Mouse (Mus musculus): Measurements from ENCODE around the gene Zfp974. TPM values are rescaled to one million over a fixed set of nuclear protein-coding genes. Genes with fewer than 3 reads are reported as not detected.

Gene Zfp974
- polyA plus RNA-seq (2014; fragmentation: Illumina TruSeq; extraction: RNeasy Lipid Tissue Mini Kit (QIAGEN cat#74804); ENCODE audit: low read depth, low replicate concordance), result 23.0 TPM

DNA sequence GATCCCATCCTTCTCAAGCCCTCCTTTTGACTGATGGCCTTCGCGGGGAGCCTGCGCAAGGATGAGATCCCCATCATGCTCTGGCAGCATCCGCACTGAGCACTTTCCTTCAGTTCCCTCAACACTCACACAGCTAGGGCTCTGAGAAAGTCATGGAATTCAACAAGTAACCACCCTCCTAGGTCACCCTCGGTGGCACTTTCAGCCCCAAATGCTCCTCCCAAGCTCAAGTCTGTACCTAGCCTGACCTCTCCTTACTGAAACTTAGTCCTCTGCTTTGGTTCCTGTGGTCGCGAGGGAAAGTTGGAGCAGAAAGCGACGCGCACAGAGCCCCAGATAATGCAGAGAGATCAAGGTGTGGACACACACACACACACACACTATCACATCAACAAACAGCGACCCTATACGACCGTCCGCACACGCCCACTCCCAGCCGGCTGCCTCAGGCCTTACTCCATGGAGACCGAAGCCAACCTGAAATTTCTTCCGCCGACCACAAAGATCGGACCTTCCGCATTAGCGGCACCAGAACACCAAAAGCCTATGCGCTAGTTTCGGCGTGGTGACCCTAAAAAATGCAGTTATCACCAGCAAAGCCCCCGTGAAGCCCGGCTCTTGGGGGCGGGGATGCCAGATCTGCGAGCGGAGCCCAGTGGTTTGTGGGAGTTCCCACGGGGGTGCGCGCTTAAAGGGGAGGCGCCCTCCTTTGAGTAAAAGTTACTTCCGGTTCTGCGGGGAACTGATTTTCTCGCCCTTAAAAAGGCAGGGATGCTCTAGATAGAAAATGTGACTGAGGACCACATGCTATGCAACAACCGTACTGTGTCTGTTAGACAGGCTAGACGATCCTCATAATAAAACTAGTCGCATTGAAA lies at the start of gene Zfp974:
TSS of gene Zfp974 (minus strand) at position 643 of the 878 bp plus-strand sequence.

Other genes starting within 250 kb of the Zfp974 start
- 2.1 TPM for gene Zfp607b, start 240.1 kb downstream of the Zfp974 start, polyA plus RNA-seq (2014; fragmentation: Illumina TruSeq; extraction: RNeasy Lipid Tissue Mini Kit (QIAGEN cat#74804); ENCODE audit: low read depth, low replicate concordance)
- 26.7 TPM for gene Zfp60, start 198.1 kb downstream of the Zfp974 start, polyA plus RNA-seq (2014; fragmentation: Illumina TruSeq; extraction: RNeasy Lipid Tissue Mini Kit (QIAGEN cat#74804); ENCODE audit: low read depth, low replicate concordance)
- gene Zfp626, start 122.3 kb downstream of the Zfp974 start, polyA plus RNA-seq (2014; fragmentation: Illumina TruSeq; extraction: RNeasy Lipid Tissue Mini Kit (QIAGEN cat#74804); ENCODE audit: low read depth, low replicate concordance), result 23.8 TPM
- 14.1 TPM for gene Zfp59, start 90.9 kb downstream of the Zfp974 start, polyA plus RNA-seq (2014; fragmentation: Illumina TruSeq; extraction: RNeasy Lipid Tissue Mini Kit (QIAGEN cat#74804); ENCODE audit: low read depth, low replicate concordance)
- 9.9 TPM for gene Zfp607a, start 71.9 kb downstream of the Zfp974 start, polyA plus RNA-seq (2014; fragmentation: Illumina TruSeq; extraction: RNeasy Lipid Tissue Mini Kit (QIAGEN cat#74804); ENCODE audit: low read depth, low replicate concordance)
- 23.5 TPM for gene Zfp780b, start 49.7 kb upstream of the Zfp974 start, polyA plus RNA-seq (2014; fragmentation: Illumina TruSeq; extraction: RNeasy Lipid Tissue Mini Kit (QIAGEN cat#74804); ENCODE audit: low read depth, low replicate concordance)
- gene Zfp850, start 84.7 kb upstream of the Zfp974 start, polyA plus RNA-seq (2014; fragmentation: Illumina TruSeq; extraction: RNeasy Lipid Tissue Mini Kit (QIAGEN cat#74804); ENCODE audit: low read depth, low replicate concordance), result 6.7 TPM
- gene Psmc4, start 120.6 kb upstream of the Zfp974 start, polyA plus RNA-seq (2014; fragmentation: Illumina TruSeq; extraction: RNeasy Lipid Tissue Mini Kit (QIAGEN cat#74804); ENCODE audit: low read depth, low replicate concordance), result 20.4 TPM
- gene Fcgbp, start 141.8 kb upstream of the Zfp974 start, polyA plus RNA-seq (2014; fragmentation: Illumina TruSeq; extraction: RNeasy Lipid Tissue Mini Kit (QIAGEN cat#74804); ENCODE audit: low read depth, low replicate concordance), result 68.4 TPM
- not detected for gene 9530053A07Rik, start 200.0 kb upstream of the Zfp974 start, polyA plus RNA-seq (2014; fragmentation: Illumina TruSeq; extraction: RNeasy Lipid Tissue Mini Kit (QIAGEN cat#74804); ENCODE audit: low read depth, low replicate concordance)
- 9.5 TPM for gene Fbl, start 240.2 kb upstream of the Zfp974 start, polyA plus RNA-seq (2014; fragmentation: Illumina TruSeq; extraction: RNeasy Lipid Tissue Mini Kit (QIAGEN cat#74804); ENCODE audit: low read depth, low replicate concordance)

Measured in sigmoid colon, adult 10 weeks (tissue).